Mouse (Mus musculus) spleen, postnatal 4 days (tissue): Measurements from ENCODE around the gene Cabp2.
"Not testable (repeated sequence)": the region's sequence is repeated elsewhere in the genome, so short reads cannot be mapped to it uniquely, and the experiment has no call there.

Experiments
- DNase-seq, 2 experiments: peaks; one replicate each; pipeline ENCODE4 v3.0.0; 2022; ENCODE audit warnings: low spot score in 2 of 2

The Cabp2 gene

DNA sequence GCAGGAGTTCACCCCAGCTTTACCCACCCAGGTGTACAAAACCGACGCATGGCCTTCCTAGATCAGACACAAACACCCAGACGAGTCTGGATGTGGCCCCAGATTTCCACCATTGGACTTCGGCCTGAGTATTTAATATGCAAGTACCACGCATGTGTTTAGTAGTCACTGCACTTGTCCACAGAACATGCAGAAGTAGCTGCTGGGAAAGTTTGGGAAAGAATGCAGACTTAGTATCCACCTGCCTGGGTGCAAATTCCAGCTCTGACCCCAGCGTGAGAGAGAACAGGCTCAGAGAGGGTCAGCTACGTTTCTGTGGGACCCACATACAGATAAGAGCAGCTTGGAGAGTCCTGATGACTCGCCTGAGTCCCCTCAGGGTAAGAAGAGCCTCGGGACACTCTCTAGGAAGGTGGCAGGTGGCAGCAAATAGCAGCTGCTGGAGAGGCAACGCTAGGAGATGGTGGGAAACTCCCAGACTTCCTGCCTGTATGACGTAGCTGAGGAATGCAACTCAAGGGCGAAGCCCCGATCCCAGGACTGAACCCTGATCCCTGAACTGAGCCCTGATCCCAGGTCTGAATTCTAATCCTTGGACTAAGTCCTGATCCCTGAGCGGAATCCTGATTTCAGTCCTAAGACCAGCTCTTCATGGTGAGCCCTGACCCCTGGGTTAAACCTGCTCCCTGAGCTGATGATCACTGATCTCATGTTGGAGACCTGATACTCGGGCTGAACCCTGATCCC lies 25.3 kb upstream of the Cabp2 start:
- no peak for DNase-seq

DNA sequence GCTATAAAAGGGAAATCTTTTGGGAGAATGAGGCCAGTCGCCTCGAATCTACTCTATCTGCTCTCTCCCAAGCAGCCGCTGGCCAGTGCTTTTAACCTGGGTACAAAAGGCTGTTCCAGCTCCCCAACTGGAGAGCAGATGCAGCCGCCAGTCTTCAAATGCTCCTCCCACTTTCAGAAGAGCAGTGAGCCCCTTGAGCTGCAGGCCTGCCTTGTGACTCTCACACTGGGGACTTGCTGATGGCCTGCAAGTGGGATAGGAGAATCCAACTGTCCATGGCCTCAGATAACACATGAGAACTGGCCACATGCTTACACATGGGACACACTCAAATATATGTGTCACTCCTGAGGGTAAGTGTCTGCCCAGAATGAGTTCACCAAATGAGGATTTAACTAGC lies 24.7 kb upstream of the Cabp2 start:
- DNase-seq: no peak

DNA sequence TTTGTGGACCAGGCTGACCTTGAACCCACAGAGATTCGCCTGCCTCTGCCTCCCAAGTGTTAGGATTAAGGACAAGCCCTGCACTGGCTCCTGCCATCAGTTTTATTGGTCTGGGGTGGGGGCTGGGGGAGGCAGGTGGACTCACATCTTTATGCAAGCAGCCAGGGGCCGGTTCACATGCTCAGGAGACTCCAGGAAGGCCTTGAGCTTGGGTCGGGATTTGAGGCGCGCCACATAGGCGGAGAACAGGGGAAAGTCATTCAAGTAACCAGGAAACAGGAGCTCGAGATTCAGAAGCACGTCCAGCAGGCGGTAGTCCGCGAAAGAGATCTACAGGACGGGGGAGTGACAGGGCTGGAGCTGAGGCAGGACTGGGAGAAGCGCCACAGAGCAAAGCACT lies 24.0 kb upstream of the Cabp2 start:
- DNase-seq: no peak

DNA sequence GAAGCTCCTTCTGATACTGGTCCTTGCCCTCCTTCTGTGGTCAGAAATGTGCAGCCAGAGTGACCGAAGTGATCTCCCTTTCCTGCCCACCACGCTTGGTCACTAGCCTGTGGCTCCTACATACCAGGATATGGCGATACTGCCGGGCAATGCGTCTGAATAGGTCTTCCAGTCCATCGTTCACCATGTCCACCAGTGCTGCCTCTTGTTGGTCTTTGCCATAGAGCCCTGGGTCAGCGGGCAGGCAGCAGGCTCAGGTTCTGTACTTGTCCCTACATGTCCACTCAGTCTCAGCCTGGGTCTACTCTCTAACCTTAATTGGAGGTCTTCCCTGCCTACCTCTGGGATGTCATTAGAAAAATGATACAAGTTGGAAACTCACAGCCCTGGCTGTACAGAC lies 23.4 kb upstream of the Cabp2 start:
- DNase-seq: no peak

DNA sequence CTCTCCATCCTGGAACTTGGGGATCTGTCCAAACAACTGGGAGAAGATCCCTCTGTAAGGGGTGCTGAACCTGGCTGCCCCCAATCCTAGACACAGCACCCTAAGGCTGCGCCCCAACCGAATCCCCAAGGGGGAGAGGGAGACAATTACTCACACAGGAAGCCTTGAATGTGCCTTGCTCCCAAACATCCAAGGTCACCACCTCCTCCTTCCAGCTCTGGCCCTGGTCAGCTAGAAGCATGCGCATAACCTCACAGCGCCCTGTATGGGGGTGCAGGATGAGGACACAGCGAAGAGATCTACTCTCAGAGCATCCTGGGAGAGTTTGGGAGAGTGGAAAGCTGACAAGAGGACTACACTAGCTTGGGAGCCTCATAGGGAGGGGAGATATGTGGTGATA lies 22.8 kb upstream of the Cabp2 start:
- no peak for DNase-seq

DNA sequence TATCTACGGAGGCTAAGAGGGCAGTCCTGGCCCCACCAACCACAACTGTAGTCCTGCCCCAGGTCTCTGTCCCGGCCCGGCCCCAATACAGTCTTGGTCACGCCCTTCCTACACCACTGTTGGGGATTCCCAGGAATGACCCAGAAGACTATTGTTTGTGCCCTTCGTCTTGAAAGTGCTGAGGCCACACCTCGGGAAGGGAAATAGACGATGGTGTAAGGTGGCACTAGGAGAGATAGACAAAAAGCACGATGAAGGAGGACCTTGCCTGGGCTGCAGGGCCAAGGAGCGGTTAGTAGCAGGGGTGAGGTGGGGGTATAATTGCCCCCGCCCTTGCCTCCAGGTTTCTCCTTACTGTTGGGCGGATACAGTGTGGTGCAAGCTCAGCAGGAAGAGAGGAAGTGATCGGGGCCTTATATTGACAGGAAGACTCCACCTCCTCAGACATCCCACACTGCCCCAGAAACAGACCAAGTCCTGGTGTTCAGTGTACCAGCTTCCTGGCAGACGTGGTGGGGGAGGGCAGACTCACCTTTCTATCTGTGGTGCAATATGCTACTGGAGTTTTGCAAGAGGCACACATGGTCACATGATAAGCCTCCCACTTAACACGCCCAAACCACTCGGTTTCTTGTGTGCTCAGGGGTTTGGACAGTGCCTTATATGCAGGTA lies 22.2 kb upstream of the Cabp2 start, which contains the start of gene Gstp3:
TSS of gene Gstp3 (minus strand) at position 501 of the 672 bp plus-strand sequence.
- peak in 1 of 2 experiments; percentile 48 for DNase-seq

DNA sequence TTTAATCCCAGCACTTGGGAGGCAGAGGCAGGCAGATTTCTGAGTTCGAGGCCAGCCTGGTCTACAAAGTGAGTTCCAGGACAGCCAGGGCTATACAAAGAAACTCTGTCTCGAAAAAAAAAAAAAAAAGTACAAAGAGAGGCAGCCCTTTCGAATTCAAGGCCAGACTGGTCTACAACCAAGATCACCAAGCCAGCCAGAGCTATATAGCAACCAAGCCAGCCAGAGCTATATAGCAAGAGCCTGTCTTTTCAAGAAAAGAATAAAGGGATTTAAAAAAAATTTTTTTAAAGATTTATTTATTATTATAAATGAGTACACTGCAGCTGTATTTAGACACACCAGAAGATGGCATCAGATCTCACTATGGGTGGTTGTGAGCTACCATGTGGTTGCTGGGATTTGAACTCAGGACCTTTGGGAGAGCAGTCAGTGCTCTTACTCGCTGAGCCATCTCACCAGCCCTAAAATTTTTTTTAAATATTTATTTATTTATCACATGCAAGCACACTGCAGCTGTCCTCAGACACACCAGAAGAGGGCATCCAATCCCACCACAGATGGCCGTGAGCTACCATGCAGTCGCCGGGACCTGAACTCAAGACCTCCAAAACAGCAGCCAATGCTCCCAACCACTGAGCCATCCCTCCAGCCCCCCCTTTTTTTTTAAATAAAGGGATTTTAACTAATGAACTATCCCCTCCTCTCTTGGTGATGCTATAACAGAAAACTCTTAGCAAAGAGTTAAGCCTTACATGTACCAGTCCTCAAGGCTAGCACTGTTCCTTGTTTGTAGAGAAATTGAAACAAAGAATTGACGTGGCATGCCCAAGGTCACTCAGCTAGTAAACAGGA lies 21.1 kb upstream of the Cabp2 start:
- not testable (repeated sequence) for DNase-seq

DNA sequence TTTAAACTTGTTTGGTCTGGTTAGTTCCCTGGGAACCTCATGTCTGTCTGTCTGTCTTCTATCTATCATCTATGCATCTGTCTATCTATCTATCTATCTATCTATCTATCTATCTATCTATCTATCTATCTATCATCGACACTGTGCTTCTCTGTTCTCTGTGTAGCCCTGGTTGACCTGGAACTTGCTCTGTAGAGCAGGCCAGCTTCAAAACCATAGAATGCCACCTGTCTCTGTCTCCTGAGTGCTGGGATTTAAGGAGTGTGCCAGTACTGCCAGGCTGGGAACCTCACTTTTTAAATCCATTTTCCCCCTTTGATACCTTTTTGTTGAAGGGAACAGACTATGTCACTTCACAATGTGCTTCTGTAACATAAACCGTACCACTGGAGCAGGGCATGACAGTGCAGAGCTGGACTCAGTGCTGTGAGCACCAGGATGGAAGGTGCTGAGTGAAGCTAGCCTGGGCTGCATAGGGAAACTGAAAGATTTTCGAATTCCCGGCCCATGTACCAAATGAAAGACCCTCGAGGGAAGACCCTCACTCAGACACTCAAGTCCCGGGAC lies 20.4 kb upstream of the Cabp2 start:
- DNase-seq: no peak

DNA sequence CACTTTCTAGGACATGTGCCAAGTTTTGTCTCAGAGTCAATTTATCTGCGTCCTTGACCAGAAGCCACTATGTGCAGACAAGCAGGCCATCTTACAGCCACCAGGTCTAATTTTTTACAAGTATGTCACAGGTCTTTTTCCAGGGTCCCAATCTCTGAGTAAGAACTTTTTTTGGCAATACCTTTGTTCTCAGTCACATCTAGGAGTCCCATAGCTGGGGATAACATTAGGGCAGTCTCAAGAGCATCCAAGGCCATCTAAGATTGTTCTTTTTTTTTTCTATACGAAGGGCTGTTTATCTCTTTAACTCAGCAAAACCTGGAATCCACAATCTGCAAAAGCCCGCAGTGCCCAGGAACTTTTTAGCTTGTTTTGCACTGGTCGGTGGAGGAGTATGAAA lies 18.0 kb upstream of the Cabp2 start:
- DNase-seq: not testable (repeated sequence)

DNA sequence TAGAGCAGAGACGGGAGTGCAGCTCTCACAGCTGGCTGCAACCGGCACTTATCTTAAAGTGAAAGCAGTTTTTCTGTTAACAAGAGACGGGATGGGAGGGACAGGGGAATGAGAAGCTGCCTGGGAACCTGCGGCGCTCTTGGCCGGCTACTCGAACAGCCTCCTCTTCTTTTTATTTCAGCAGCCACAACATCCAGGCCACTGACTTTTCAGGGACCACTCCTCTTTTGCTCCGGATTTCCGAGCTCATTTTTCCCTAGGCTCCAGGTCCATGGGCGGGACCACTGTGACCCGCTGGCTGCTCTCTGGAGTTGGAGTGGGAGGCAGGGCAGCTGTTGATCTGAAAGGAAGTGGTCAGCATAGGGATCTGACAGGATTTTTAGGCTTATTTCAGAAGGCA lies 16.9 kb upstream of the Cabp2 start:
- not testable (repeated sequence) for DNase-seq

DNA sequence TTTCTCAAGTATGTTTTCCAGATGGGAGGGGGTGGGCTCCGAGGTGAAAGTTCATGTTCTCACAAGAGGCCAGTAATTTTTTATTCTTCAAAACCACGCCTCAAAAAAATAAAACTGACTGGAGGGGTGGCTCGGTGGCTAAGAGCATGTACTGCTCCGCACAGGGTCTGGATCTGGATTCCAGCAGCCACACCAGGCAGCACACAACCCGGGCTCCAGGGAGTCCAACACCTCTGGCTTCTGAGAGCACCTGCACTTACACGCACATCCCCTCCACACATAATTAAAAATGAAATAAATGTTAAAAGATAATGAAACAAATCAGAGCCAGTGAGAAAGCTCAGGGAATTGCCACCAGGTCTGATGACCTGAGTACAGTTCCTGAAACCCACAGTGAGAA lies 15.1 kb upstream of the Cabp2 start:
- DNase-seq: no peak

DNA sequence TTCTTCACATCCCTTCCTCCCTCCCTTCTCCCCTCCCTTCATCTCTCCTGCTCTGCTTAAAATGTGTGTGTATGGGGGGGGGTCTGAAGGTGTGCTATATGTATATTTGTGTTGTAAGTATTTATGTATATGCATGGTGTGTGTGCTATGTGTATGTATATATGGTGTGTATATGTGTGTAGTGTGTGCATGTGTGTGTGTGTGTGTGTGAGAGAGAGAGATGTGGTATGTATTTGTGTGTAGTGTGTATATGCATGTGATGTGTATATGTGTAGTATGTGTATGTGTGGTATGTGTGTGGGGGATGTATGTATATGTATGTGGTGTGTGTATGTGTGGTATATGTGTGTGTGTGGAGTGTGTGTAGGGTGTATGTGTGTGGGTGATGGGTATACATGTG lies 14.5 kb upstream of the Cabp2 start:
- DNase-seq: no peak

DNA sequence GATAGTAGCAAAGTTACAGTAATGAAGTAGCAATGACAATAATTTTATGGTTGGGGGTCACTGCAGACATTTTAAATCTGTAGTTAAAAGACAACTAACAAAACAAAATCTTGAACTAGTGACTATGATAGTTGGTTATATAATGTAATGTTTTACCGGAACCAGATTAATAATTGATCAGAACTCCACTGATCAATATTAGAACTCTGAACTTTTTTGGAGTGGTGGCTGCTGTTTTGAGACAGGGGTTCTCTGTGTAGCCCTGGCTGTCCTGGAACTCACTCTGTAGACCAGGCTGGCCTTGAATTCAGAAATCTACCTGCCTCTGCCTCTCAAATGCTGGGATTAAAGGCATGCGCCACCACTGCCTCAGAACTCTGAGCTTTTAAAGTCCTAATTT lies 13.1 kb upstream of the Cabp2 start:
- not testable (repeated sequence) for DNase-seq

DNA sequence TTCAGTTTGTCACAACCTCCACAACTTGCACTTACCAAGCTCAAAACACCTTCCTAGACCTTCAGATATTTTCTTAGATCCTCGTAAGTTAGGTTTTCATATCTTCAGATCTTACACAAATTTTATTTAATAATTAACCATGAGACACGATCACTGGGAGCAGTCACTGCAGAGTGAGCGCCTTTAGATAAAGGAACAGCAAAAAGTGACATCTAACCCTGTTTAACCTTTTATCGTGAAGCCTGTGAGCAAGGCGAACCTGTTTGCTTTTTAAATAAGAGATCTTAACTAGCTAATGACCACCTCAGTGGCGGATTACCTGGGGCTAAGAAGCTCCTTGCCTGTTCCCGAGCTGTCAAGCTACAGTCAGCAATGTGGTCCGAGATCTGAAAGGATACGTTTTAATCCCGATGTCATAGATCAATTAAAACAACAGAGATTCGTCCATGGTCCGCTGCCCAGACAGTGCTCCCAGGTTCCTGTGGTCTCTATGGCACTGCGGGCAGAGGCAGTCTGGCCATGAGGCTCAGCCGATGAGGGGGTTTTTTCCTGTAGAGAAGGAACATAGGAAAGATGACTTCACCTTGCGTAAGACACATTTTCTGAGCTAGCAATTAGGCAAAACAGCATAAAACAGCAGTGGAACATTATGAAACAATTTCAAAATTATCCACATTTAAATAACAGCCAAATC lies 12.5 kb upstream of the Cabp2 start:
- no peak for DNase-seq

DNA sequence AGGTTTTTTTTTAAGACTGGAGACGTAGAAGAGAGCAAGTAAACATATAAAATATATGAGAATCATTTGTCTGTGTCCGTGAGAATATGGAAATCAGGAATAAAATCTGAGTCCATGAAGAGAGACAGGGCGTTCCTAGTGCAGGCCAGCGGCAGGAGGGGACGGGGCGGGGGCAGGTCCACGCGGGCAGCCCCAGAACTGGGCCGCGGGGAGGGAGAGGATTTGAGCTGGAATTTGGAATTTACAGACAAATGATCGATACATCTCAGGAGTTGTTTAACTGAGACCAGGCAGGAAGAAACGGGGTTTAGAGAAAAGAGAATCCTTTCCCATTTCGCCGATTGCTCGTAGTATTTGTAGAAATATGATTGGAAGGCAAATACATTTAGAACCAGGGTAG lies 11.1 kb upstream of the Cabp2 start:
- DNase-seq: no peak

DNA sequence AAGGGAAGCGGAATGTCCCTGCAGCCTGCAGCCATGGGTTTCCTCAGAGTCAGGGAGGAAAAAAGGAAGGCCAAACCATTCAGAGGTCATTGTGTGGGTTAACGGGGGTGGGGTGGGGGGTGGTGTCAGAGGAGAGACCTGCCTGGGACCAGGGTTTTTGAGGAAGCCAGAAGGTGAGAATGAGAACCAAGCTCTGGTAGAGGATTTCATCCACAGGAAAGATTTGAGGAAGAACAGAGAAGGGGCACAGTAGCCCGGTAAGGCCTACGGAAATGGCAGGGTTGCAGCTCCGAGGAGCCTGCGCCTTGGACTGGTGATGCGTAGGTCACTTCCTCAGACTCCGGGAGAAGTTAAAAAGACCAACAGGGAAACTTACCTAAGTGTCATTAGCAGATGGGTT lies 10.6 kb upstream of the Cabp2 start:
- DNase-seq: no peak

DNA sequence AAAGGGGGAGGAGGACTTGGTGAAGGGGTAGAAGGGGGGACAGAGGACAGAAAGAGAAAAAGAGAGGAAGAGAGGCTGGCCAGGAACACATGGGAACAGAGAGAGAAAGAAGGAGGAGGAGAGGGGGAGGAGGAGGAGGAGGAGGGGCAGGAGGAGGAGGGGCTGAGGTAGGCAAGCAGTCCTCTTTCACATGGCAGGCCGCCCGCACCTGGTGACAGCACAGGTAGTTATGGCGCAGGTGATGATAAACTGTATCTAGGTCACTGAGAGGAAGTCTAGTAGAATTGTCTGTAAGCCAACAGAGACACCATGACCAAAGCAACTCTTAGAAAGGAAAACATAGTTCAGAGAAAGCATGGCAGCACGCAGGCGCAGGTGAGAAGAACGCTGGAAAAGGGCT lies 10.0 kb upstream of the Cabp2 start:
- no peak for DNase-seq

DNA sequence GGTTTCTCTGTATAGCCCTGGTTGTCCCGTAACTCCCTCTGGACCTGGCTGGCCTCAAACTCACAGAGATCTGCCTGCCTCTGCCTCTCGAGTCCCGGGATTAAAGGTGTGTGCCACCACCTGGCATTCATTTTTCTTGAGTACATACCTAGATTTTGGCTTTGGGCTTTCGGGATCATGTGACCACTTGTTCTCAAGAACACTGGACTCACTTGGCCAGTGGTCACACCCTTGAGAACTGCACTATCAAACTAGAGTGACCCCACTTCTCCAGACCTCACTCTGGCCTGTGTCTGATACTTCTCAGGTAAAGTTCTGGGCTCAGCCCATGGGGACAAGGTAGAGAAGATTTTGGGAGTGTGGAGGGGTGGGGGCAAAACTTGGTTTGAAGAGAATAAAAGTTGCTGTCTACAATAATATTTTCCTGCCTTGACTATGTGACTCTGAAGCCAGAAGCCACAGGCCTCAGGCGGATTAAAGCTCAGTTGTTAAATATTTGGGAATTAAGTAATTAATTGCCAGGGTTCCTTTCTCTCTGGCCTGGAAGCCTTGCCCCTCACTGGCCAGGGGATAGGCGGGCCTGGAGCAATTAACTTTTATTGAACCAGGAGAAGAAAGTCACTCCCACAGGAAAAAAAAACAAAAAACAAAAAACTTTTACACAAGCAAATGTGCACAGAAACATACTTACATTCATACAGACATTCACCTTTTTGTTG lies 8.5 kb upstream of the Cabp2 start:
- DNase-seq: no peak

DNA sequence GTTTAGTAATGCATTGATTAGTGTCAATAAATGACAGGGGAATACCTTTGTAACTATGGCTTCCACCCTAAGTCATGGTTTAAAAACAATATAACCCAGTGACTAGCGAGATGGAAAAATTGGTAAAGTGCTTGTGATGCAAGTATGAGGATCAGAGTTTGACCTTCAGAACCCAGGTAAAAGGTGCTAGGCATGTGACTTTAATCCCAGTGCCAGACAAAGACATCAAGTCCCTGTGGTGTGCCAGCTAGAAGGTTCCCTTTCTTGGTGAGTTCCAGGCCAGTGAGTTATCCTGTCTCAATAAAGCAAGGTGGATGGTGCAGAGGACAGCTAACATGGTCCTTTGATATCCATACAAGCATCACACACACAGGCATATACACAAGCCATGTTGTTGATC lies 5.8 kb upstream of the Cabp2 start:
- DNase-seq: no peak

DNA sequence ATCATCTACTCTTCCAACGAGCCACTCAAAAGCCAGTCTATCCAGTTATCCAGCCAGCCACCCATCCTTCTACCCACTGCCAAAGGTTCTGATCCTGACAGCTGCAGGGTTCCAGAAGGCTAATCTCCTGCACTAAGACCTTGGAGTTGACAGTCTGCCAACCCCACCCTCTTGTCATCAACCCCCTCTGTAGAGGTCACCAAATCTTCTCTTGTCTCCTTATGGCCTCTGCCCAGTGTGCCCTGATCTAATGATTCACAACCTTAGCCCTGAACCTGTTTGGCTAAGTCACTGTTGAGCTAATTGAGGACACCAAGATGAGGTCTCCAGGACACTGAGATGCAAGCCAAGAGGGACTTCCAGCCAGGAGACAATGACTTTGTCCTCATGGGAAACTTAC lies 1.8 kb upstream of the Cabp2 start:
- DNase-seq: peak in 1 of 2 experiments; percentile 67

DNA sequence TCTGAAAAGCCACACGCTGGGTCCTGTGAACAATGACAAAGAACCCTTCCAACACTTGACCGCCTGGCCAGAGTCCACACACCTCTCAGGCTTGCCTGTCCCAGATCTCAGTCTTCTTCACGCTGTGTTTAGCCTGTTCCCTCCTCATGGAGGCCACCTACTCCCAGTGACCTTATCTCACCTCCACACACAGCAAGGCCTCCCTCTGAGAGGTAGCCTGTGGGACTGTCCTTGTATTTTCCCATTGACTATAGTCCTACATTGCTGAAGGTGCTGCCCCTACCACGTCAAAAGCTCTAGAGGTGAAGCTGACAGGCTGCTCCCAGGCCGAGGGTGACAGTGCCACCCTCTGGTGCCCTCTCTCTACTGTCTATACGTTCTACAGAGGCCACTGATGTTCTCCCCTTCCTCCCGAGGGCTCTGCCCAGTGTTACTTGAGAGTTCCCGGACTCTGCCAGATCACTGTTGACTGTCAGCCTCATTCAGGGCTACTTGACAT lies 818 bp upstream of the Cabp2 start:
- peak; percentile 46 to 70 for DNase-seq
